Mouse (Mus musculus) adrenal gland, postnatal 4 days (tissue): Measurements from ENCODE around the gene Slc35a1. TPM values are rescaled to one million over a fixed set of nuclear protein-coding genes. Genes with fewer than 3 reads are reported as not detected.
"Not testable (repeated sequence)": the region's sequence is repeated elsewhere in the genome, so short reads cannot be mapped to it uniquely, and the experiment has no call there.

Experiments
- DNase-seq, 2 experiments: peaks; one replicate each; pipeline ENCODE4 v3.0.0; 2021 to 2022; ENCODE audit warnings: low spot score in 2 of 2, mixed read lengths in 2 of 2
- long read RNA-seq, 2 experiments: library from polyadenylated mRNA; stranded (forward); transcript quantifications; one replicate each; pipeline ENCODE4 v2.0.0; 2021
- total RNA-seq, 2 experiments: library from RNA; stranded (reverse); gene quantifications; 2 replicates each; pipeline ENCODE4 v1.2.3; 2021

The Slc35a1 gene
- 10 to 100 TPM; 46.8 to 47.4 TPM for total RNA-seq
- long read RNA-seq, experiment 1, transcript Slc35a1-201 (8 exons, 2,039 nt): major isoform, 44 of 59 reads
- long read RNA-seq, experiment 1, partial matches to known transcripts: 0 of 59 reads
- long read RNA-seq, experiment 1, other reads (novel, unspliced or antisense): 15 of 59 reads
- long read RNA-seq, experiment 2, transcript Slc35a1-201 (8 exons, 2,039 nt): major isoform, 87 of 109 reads
- long read RNA-seq, experiment 2, partial matches to known transcripts: 5 of 109 reads
- long read RNA-seq, experiment 2, other reads (novel, unspliced or antisense): 17 of 109 reads

DNA sequence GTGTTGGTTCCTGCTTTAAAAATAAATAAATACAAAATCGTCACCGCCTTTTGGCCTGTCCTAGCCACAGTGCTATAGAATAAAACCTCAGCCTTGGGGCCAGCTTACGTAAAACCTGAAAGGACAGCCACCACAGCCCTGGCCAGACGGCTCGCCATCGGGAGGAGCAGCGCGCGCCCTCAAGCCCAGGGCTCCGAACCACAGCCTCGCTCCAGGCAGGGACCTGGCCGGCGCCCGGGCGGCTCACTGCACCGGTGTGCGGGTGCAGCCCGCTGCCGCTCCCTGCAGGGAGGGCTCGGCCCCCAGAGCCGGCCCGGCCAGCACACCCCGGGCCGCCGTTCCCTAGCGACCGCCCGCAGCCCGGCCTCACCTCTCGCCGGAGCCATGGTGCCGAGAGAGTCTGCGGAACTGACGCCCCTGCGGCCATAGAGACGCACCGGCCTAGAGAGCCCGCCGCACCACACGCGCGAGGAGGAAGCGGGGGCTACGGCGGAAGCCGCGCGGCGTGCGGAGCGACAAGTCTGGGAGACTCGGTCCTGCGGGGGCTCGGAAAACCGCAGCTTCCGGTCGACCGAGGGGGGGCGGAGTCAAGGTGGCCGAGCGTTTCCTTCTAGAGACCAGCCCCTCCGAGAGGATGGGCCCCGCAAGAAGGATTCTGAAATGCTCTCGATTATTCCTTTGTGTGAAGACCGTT, at the start of gene Slc35a1:
Gene Slc35a1 (minus strand): TSS at position 565 of the 694 bp plus-strand sequence.
- peak; percentile 79 to 86 for DNase-seq

DNA sequence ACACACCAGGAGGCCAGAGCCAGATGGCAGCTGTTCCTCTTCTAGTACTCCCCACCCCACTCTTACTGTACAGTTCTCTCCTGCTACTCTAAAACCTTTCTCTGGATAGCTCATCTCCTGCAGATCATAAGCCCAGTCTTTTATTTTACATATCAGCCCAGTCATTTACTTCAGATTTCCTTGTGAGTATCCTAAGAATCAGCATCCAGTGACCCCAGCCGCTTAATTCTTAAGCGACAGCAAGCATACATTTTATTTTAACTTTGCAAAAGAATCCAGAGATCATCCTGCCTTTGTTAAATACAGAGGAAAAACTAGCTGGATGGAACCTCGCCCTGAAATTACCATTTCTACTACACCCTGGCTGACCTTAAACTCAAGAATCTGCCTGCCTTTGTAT, 47.2 kb upstream of the Slc35a1 start:
- no peak for DNase-seq

DNA sequence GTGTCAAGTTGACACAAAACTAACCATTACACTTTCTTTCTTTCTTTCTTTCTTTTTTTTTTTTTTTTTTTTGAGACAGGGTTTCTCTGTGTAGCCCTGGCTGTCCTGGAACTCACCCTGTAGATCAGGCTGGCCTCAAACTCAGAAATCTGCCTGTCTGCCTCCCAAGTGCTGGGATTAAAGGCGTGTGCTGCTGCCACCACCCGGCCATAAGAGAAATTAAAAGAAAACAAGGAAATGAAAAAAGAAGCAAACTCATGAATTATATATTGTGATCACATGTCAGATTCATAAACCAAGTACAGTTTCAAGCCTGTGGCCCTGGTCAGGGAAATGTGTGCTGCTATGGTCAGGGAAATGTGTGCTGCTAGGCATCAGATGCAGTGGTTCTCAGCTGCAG, 46.2 kb upstream of the Slc35a1 start:
- DNase-seq: not testable (repeated sequence)

DNA sequence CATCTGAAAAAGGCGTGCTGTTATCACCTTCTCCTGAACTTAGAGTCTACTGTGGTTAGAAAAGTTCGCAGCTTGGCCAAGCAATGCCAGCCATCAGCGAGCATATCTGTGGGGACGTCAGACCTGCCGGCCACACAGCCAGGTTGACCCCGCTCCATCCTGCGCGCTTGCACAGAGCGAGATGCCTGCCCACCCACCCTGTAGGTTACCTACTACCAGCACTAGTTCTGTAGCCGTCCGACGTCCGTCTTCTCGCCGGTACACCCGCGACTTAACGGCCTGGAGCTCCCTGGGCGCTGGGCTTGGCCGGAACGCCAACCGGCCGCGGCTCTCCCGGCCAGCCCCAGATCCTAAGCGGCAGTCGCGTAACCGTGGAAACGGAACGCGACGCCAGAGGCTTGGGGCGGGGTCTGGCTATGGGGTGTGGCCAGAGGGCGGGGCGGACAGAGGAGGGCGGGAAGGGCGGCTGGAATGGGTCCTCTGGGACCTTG, 42.7 kb upstream of the Slc35a1 start, which contains the start of gene Cfap206:
Gene Cfap206 (minus strand): TSS at position 356 of the 491 bp plus-strand sequence.
- peak; percentile 45 to 69 for DNase-seq

DNA sequence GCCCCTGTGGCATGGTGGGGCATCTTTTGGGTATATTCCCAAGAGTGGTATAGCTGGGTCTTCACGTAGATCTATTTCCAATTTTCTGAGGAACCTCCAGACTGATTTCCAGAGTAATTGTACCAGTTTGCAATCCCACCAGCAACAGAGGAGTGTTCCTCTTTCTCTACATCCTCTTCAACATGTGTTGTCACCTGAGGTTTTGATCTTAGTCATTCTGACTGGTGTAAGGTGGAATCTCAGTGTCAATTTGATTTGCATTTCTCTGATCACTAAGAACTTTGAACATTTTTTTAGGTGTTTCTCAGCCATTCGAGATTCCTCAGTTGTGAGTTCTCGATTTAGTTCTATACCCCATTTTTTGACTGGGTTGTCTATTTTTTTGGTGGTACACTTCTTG, 38.5 kb upstream of the Slc35a1 start:
- DNase-seq: not testable (repeated sequence)

DNA sequence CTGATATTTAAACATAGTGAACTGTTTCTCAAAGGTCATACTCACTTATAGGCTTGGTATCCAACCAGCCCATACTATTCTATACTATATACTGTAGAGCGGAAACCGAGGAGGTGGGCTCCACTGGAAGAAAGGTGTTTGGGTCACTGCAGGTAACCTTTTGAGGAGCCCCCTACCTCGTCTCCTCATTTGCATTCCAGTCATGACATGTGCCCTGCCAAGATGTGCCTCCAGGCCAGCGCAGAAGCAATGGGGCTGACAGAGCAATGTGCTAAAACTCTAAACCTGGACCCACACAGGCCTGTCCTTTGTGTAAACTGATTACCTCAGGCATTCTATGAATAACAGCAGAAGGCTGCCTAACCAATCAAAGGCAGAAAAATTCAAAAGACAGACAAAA, 37.1 kb upstream of the Slc35a1 start:
- no peak for DNase-seq

DNA sequence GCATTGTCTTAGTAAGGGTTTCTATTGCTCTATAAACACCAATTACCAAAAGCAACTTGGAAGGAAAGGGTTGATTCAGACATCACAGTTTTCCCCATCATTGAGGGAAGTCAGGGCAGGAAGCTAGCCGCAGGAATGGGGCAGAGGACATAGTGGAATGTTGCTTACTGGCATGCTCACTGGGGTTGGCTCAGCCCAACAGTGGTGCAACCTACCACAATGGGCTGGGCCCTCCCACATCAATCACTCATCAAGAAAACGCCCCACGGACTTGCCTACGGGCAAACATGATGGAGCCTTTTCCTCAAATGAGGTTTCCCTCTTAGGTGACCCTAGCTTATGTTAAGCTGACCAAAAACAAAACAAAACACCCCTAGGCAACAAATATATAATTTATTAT, 35.9 kb upstream of the Slc35a1 start:
- no peak for DNase-seq

DNA sequence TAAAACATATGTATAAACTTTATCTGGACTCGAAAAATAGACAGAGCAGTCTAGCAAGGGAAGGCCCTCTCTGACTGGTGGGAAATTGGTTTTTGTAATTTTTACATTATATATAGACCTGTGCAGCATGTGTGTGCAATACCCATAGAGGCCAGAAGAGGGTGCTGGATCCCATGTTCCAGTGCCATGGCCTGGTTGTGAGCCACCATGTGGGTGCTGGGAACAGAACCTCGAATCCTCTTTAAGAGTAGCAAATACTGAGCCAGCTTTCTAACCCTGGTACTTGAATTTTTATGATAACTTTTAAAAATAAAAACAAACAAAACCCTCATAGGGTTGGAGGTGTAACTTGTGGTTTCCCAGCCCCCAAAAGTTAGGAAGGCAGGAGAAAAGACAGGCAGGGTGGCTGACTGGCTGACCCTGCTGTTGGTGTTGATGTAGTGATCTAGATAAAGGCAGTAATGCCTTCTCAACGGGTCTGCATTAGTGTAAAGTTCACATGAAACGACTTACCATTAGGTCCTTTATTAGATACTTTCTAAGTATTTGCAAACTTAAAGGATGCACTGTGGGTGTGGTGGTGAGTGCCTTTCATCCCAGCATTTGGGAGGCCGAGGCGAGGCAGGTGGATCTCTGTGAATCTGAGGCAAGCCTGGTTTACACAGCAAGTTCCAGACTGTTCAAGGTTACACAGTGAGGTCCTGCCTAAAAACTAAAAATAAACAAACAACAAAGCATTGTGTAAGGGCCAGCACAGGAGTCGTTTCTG, 33.1 kb upstream of the Slc35a1 start:
- no peak for DNase-seq

DNA sequence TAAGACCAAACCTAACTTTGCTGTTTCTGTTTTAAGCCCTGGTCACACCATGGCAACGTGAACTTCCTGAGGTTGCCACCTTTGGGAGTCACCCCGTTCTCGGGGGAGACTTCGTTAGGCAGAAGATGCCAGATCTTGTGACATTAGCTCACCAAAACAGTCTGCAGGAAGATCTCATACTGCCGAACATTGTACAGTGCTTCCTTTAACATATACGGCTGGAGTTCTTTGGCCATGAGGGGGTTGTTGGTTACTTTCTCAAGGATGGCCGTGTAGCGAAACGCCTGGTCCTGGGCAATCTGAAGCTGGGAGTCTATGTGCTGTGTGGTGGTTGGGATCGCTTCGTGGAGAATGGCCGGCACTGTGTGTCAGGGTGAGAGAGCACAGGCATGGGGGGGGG, 32.2 kb upstream of the Slc35a1 start:
- DNase-seq: no peak

DNA sequence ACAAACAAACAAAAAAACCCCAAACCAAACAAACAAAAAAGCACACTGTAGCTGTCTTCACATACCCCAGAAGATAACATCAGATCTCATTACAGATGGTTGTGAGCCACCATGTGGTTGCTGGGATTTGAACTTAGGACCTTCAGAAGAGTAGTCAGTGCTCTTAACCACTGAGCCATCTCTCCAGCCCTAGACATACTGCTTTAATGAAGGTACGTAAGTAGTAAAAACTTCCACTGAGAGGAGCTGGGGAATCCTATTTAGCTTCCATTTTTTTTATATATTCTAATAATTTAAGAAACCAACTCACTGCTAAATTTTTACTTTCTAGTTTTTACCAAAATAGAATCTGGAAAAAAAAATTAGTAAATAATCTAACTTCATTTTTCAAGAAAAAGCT, 27.8 kb upstream of the Slc35a1 start:
- no peak for DNase-seq

DNA sequence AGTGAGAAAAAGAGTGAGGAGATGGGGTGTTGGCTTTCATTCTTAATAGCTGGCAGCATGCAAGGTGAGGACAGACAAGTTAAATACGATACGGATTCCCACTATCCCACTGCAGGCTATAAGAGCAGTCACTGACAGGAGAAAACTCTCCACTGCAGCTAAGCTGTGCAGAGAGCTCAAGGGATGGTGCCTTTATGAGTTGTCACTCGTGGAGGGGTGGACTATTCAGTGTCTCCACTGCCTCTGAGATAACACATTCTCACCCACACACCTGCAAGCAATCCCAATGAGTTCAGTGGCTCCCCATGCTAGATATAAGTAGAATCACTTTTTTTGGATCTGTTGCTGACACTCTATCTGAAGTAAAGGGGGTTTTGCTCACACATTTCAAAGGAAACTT, 20.9 kb upstream of the Slc35a1 start:
- DNase-seq: no peak

DNA sequence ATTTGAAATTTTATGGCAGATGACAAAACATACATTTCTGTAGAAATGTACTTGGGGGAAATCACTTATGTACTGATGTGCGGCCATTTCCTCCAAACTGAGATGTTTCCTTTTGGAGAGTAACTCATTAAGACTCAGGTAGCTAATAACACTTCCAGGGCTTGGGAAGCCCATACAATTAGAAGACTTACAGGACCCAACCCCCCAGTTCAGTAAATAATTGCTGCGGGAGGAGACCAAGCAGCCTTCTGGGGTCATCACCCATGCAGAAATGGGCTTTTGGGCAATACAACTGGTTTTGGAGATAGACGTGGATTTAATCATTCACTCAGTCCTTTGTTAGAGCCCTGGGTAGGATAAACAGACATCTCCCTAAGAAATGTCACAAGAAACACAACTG, 20.0 kb upstream of the Slc35a1 start:
- DNase-seq: no peak

DNA sequence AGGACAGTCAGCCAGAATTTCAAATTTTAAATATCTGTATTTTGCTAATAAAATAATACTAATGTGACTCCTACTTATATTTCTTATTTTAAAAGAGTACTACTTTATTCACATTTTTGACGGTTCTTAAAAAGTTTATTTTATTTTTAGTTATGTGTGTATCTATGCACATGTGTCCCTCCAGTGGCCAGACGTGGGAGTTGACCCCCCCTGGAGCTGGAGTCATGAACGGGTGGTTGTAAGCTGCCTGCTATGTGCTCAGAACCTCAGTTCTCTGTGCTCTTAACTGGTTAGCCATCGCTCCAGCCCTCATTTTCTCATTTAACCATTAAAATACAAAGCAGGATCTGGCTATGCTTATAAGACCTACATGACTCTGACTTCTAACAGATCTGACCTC, 15.8 kb upstream of the Slc35a1 start:
- no peak for DNase-seq

DNA sequence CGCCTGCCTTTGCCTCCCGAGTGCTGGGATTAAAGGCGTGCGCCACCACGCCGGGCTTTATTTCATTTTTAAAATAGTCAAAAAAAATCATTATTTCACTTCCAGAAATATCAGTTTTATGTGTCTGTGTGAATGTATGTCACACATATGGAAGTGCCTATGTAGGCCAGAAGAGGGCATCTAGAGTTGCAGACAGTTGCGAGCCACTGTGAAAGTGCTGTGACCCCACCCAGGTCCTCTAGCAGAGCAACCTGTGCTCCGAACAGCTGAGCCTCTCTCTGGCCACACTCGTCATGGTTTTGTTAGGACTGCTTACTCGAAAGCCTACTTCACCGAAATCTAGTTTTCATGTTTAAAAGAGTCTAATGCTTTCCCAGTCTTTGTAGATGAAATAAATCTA, 15.0 kb upstream of the Slc35a1 start:
- DNase-seq: no peak

DNA sequence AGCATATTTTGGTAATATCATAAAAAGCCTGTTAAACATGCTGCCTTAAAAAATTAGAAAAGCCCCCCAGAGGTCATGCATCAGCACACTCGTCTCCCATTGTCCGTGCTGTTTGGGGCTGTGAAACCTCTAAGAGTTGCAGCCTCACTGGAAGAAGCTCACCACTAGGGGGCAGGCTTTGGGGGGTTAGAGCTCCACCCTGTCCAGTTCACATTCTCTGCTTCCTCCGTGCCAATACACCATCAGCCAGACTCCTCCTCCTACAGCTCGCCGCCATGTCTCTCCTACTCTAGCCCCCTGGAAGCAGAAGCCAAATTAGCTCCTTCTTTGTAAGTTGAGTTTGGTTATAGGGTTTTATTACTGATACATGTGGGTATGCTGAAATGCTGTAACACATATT, 14.3 kb upstream of the Slc35a1 start:
- DNase-seq: peak; percentile 19 to 42

DNA sequence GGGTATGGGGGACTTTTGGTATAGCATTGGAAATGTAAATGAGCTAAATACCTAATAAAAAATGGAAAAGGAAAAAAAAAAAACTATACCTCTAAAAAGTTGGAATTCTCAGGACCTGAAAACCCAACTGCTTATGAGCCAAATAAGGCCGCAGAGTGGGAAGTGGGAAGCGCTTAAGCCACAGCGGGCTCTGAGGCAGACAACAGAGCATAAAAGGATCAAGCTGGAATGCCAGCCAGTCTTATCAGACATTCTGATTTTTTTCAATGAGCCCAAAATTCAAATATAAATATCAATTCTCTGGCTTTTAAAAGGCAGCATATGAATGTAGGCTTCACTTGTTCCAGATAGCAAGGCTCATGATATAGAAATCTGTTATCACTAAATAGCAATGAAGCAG, 783 bp upstream of the Slc35a1 start:
- no peak for DNase-seq

DNA sequence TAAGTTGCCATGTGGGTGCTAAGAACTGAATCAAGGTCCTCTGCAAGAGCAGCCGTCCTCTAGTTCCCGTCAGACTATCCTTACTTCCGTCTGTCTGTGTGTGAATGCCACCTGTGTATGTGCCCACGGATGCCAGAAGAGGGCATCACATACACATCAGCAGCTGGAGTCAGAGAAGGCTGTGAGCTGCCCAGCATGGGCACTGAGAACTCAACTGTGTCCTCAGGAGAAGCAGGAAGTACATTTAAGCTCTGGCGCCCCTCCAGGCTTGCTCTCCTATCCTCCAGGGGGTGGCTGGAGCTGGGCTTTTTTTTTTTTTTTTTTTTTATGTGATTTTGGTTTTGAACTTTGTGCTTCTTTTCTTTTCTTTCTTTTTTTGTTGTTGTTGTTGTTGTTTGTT, 6.7 kb downstream of the Slc35a1 start:
- DNase-seq: no peak

DNA sequence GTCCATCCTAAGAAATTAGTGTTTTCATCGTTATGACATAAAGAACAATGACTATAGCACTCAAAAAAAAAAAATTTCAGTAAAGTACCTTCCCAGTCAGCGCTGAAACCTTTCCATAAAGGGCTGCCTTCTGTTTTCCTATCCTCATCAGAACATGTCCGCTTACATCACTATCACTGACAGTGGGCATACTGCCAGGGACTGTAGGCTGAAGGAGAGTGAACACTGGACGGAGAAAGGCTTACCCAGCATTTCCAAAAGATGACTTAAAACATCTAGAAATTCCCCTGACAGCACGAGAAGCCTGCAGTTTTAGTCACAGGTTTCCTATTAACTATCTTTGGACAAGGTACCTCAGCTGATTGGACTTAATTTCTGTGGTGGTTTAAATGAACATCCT, 13.5 kb downstream of the Slc35a1 start:
- DNase-seq: no peak

DNA sequence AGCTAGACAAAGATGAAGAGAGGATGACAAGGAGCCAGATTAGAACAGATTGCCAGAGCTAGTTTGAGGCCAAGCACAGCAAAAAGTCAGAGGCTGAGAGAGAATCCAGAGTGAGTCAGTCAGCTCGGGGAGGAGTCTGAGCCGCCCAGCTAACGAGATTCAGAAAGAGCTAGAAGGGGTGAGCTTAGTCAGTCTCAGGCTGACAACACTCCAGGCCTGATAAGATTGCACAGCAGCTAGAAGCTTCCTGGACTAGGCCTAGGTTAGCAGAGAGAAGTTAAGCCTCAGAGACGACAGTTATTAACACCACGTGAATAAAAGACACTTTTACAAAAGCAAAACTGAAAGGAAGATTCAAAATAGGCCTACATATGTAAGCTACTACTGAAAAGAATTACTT, 19.3 kb downstream of the Slc35a1 start:
- DNase-seq: no peak

DNA sequence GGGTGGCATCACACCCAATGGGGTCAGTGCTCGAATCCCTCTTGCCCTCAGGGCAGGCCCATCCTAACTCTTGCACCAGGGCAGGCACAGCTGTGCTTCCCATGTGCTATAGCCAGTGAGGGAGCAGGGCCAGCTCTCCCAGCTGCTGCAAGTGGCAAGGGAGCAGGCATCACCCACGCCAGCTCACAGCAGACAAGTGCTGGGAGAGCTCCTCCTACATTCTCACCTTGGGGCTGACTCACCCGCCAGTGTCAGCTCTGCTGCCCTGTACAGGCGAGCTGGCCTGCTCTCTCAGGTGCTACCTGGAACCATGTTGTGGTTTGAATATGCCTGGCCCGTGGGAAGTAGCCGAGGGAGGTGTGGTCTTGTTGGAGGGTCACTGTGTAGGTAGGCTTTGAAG, 25.3 kb downstream of the Slc35a1 start:
- no peak for DNase-seq

DNA sequence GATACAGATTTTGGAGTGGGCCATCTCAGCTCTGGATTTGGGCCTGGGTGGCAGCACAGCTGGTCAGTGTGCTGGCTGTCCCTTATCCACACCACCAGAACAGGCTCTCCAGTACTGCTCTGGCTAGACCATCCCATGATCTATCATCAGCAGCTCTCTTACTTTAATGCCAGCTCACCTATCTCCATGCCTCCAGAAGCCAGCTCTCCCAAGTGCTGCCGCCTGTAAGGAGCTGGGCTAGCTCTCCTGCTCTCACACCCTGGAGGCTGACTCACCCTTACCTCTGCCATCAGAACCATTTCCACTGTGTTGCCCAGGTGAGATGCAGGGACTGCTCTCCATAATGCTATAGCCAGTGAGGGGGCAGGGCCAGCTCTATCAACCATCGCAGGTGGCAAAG, 25.7 kb downstream of the Slc35a1 start:
- DNase-seq: no peak

DNA sequence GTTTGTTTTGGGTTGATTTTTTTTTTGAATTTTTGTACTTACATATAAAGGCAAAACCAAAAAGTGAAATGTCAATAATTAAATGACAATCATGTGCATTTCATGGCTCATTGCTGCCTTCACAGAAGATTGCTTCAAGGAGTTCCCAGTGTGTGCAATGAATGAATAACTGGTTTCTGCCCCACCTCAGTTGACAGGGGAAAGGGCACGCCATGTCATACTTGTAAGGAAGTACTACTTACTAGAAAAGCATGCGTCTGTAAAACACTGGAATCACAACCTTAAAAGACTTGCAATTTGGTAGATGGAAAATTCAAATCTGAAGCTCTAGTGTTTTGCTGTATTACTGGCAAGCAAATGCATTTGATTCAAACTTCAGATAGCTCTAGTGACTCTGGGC, 28.2 kb downstream of the Slc35a1 start:
- no peak for DNase-seq
